Mouse (Mus musculus) kidney, postnatal 25 days (tissue): ENCODE results near the gene Cfap54.

Experiments
- DNase-seq, 2 experiments: peaks; one replicate each; pipeline ENCODE4 v3.0.0; 2021; ENCODE audit warnings: mixed read lengths in 2 of 2

The Cfap54 gene

GRCm38 (mm10) chr10:93051016-93051726 lies 30.2 kb downstream of the Cfap54 start:
- peak; percentile 79 to 85 for DNase-seq

GRCm38 (mm10) chr10:93050571-93050970 lies 30.8 kb downstream of the Cfap54 start:
- no peak for DNase-seq

GRCm38 (mm10) chr10:93043195-93043594 lies 38.2 kb downstream of the Cfap54 start:
- no peak for DNase-seq

GRCm38 (mm10) chr10:93041850-93042249 lies 39.6 kb downstream of the Cfap54 start:
- no peak for DNase-seq

GRCm38 (mm10) chr10:93041392-93041791 lies 40.0 kb downstream of the Cfap54 start:
- no peak for DNase-seq

GRCm38 (mm10) chr10:93036532-93036931 lies 44.9 kb downstream of the Cfap54 start:
- DNase-seq: no peak

- DNase-seq: no peak
Observed at GRCm38 (mm10) chr10:93035489-93035888, 45.9 kb downstream of the Cfap54 start.

- DNase-seq: no peak
Observed at GRCm38 (mm10) chr10:93023295-93023694, 58.1 kb downstream of the Cfap54 start.

GRCm38 (mm10) chr10:93014059-93014795 lies 67.2 kb downstream of the Cfap54 start:
- peak in 1 of 2 experiments; percentile 58 for DNase-seq

GRCm38 (mm10) chr10:93011085-93011484 lies 70.3 kb downstream of the Cfap54 start:
- no peak for DNase-seq

GRCm38 (mm10) chr10:93006970-93007369 lies 74.4 kb downstream of the Cfap54 start:
- DNase-seq: no peak

- no peak for DNase-seq
Observed at GRCm38 (mm10) chr10:93006405-93006804, 75.0 kb downstream of the Cfap54 start.

GRCm38 (mm10) chr10:92998536-92998935 lies 82.9 kb downstream of the Cfap54 start:
- DNase-seq: no peak

GRCm38 (mm10) chr10:92995186-92995585 lies 86.2 kb downstream of the Cfap54 start:
- DNase-seq: no peak

GRCm38 (mm10) chr10:92994340-92994739 lies 87.1 kb downstream of the Cfap54 start:
- DNase-seq: no peak

GRCm38 (mm10) chr10:92992526-92992925 lies 88.9 kb downstream of the Cfap54 start:
- no peak for DNase-seq

GRCm38 (mm10) chr10:92990576-92990975 lies 90.8 kb downstream of the Cfap54 start:
- no peak for DNase-seq

GRCm38 (mm10) chr10:92965134-92965533 lies 116.3 kb downstream of the Cfap54 start:
- DNase-seq: no peak

GRCm38 (mm10) chr10:92950044-92950443 lies 131.4 kb downstream of the Cfap54 start:
- no peak for DNase-seq

GRCm38 (mm10) chr10:92942848-92943645 lies 138.4 kb downstream of the Cfap54 start:
- no peak for DNase-seq

- no peak for DNase-seq
Observed at GRCm38 (mm10) chr10:92941616-92942015, 139.8 kb downstream of the Cfap54 start.

- DNase-seq: no peak
Observed at GRCm38 (mm10) chr10:92937741-92938285, 143.6 kb downstream of the Cfap54 start.

- DNase-seq: no peak
Observed at GRCm38 (mm10) chr10:92937091-92937490, 144.3 kb downstream of the Cfap54 start.
